Mouse (Mus musculus): Measurements from ENCODE around the gene Madd.

Gene Madd

DNA sequence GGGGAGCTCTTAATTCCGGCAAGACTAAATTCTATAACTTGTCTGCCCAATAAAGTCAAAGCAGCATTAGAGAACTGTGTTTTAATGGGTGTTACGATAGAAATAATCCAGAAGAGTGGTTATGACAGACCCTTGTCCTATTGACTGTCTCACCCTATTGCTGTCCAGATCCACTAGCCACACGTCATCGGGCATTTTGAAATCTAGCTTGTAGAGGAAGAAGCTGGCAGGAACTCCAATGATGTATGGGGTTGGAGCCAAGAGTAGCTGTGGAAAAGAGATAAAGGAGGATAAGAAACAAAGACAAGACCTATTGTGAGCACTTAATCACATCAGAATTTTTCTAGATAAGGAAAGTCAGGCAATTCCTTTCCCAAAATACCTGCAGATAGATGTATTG lies 8.1 kb downstream of the Madd start:
- DNase-seq (ENCODE audit: low spot score) = no peak

DNA sequence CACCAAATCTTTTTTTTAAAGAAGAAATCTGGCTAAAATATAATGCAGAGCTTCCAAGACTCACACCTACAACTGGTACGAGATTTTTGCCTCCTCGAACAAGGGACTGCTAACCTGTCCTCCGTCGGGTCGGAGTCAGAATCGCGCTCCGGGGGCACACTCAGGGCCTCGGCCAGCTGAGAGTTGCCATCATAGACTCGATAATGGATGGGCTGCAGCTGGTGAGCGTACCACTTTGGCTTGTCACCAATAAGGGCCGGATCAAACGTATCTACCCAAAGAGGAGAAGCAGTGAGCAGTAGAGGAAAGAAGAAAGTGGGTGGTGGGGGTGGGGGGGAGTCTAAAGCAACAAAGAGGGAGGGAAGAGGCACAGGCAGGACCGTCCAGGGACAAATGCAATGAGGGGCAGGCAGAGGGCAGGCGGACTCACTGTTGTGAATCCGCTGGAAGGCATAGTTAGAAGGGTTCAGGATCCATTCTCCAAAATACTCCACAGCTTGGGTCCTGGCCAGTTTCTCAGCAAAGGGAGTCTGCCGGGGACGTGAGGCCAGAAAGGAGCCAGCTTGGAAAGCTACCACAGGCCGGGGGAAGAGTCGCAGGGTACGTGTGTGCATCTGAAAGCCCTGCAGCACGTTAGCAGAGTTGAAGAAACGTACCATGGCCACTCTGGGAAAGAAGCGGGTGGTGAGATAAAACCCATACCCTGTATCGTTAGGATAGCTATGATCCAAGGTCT lies 13.9 kb downstream of the Madd start:
- DNase-seq (ENCODE audit: low spot score) = no peak

DNA sequence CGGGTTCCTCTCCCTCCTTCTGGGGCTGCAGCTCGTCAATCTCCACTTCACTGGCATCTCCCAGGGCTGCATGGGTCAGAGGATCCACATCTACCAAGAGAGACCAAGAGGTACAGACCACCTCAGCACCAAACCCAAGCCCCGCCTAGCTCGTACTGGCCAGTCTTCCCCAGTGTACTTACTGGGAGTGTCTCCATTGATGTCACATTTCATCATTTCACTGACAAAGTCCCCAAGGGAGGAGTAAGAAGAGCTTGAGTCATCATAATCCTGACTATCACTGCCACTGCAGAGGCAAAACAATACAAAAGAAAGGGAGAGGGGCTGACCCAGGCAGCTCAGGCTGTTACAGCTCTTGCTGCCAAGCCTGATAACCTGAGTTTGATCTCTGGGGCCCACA lies 16.0 kb downstream of the Madd start:
- no peak for DNase-seq (ENCODE audit: low spot score)

DNA sequence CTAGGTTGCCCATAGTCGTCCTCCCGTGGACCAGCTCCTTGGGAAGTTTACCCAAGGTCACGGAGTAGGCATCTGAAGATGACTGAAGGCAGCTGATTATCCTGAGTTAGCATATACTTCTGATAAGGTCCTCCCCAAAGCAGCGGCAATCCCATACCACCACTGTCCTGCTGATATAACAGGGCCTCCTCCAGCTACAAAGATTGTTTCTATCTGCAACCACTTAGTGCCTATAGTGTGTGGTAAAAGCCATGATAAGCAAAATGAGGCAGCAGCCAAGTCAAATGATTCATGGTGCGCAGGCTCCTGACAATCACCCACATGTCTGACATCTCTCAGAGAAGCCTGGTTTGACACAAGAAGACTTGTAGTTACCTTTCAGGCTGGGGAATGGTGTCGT lies 18.6 kb downstream of the Madd start:
- no peak for DNase-seq (ENCODE audit: low spot score)

DNA sequence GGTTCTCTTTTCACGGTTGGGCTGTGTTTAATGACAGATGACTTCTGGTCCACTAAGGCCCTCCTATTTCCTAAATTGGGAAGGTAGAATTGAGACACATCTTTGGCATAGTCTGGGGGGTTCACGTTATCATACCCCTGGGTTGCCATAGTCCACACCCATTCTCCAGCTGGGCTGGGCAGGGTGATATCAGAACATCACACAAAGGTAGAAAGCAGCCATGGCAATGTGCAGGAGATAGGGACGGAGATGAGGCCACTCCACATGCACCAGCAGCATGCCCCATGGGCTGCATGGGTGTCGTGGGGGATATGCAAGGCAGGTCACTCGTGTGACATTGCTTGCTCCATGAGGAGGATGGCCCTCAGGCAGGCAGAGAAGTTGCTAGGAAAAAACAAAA lies 20.1 kb downstream of the Madd start:
- DNase-seq (ENCODE audit: low spot score) = no peak

DNA sequence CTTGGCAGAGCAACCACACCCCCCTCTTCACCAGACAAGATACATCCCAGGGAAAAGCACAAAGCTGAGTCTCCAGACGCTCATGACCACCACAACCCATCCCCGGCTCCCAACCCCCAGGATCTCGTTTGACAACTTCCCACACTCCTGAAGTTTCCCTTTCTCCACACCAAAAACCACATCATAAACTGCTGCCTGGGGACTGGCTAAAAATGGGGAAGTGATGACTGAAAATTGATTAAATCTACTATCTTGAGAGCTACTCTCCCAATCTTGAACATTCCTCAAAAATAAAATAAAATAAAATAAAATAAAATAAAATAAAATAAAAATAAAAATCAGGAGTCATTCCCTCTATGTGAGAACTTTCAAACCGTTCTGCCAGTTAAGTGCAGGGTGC lies 20.7 kb downstream of the Madd start:
- DNase-seq (ENCODE audit: low spot score) = no peak

DNA sequence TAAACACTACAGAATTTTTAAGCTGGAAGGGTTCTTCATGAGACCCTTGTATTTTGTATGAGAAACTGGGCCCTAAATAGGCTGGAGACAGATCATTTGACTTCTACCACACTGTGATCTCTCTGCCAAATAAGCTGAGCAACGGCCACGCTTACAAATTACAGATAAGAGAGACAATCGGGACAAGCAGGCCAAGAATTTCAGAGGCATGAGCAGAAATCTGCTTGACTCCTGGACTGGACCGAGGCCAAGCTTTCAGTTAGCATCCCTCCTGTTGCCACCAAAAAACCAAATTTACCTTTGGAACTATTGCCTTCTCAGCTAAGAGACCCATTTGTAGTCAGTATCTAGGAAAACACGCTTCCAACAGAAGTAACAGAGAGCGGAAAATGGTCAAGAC lies 23.0 kb downstream of the Madd start:
- no peak for DNase-seq (ENCODE audit: low spot score)

DNA sequence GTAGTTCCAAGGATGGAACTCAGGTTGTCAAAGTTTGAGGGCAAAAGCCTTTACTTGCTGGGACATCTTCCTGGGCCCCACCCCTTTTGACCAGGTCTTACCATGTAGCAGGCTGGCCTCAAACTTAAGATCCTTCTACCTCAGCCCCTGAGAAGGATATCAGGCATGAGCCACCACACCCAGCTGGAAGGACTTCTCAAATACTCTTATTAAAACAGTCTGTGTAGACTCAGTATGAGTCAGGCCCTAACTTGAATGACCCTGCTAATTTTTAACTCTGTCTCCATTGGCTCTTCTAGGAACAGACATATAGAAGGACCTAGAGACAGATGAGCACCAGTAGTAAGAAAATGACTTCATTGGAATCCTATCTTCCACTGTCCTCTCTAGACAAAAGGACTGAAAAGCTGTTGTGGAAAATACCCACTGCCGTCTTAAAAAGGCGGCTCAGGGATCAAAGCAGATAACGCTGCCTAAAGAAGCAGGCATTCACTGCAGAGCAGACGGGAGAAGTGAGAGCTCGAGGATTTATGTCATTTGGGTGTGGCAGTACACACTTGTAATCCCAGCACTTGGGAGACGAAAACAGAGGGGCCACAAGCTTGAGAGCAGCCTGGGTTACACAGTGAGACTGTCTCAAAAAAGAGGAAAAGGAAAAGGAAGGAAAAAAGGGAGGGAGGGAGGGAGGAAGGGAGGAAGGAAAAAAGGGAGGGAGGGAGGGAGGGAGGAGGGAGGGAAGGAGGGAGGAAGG lies 26.5 kb downstream of the Madd start:
- no peak for DNase-seq (ENCODE audit: low spot score)

DNA sequence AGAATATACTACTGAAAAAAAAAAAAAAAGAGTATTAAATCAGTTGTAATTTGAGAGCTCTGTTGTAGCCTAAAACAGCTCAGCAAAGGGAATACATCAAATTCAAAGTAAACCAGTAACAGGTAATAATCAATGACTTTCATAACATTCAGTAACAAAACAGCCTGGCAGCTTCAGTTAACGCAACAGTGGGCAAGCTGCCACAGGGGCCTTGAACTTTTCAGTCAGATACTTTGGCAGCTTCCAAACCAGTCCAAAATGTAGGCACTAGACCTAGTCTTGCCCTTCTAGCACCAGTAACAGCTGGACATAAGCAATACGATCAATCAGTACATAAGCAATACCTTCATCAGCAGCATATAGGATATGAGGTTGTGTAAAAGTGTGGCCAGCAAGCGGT lies 29.5 kb downstream of the Madd start:
- no peak for DNase-seq (ENCODE audit: low spot score)

DNA sequence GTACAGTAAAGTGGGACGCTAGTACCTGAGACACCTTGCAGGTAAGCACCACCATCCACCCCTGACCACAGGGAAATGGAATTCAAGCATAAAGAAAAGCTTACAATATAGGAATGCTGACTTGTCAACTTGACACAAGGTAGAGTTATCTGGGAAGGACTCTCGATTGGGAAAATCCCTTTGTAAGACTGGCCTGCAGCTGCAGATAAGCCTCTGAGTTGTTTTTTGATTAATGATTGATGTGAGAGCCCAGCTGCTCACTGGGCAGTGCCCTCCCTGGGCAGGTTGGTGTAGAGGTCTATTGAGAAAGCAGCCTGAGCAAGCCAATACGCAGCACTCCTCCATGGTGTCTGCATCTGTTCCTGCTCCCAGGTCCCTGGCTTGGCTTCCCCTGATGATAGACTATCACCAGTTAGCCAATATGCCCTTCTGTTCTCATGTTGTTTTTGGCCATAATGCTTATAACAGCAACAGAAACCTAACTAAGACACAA lies 30.7 kb downstream of the Madd start:
- DNase-seq (ENCODE audit: low spot score) = no peak

DNA sequence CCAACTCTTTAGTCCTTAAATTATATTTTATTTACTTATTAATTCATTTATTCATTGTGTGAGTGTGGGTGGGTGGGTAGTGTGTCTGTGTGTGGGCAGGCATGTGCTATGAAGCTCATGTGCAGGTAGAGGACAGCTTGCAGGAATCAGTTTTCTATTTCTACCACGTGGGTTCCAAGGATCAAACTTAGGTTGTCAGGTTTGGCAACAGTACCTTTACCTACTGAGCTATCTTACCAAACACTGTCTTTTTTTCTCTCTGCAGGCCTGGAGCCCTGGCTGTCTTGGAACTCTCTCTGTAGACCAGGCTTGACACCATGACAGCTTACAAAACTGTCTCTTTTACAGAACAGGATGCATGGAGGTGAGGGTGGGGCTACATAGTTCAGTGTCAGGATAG lies 32.3 kb downstream of the Madd start:
- no peak for DNase-seq (ENCODE audit: low spot score)

DNA sequence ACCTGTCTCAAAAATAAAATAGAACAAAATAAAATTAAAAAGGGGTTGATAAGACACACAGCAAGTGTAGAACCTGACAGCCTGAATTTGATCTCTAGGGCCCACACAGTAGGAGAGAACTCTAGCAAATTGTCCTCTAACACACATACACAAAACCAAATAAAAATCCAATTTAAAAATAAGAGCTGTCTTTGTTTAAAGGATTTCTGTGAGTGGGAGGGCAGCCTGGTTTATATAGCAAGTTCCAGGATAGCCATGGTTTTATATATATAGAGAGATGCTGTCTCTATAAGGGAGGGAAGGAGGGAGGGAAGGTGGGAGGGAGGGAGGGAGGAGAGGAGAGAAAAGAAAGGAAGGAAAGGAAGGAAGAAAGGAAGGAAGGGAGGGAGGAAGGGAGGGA lies 35.5 kb downstream of the Madd start:
- DNase-seq (ENCODE audit: low spot score) = no peak

DNA sequence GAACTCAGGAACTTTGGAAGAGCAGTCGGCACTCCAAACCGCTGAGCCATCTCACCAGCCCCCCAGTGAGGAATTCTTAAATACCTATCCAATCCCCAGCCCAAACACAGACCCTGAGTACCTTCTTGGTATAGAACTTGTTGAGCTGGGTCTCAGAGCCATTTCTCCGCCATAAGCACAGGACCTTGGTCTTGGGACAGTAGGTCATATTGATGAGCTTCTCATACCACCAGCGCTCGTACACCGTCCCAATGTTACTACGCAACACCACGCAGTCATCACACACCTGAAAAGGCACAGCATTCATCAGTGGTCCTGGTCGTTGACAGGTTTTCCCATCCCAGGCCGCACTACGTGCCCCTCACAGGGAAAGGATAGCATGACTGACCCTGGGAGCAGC lies 40.2 kb downstream of the Madd start:
- DNase-seq (ENCODE audit: low spot score) = no peak

DNA sequence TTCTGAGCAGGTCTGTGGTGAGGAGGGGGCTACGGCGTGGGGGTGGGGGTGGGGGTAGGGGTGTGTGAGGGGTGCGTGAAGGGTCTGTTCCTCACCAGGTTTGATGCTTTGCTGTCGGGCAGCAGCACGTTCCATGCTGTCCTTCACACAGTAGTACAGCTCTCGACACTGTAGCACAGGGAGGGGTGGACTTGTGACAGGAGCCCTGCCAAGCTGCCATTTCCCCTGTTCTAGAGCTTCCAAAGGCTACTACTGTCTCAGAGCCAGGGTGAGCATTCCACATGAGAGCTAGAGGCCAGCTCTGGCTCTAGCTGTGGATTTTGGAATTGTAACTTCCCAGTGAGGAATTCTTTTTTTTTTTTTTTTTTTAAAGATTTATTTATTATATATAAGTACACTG lies 40.7 kb downstream of the Madd start:
- DNase-seq (ENCODE audit: low spot score) = no peak

DNA sequence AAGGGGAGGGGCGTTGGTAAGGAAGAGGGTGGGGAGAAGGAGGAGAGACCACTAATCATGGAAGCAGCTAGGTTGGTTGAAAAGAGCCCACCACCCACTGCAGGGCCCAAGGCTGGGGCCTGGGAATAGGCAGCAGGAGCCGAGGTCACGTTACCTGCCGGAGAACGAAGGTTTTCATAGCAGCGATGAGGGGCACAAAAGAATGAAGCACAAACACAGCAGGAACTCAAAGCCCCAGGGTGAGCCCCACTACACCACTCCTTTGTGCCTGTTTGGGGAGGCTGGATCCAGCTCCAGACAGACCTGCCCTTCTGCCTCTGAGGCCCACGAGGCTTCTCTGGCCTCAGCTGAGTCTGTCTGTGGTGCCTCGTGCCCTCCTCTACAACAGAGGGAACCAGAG lies 43.9 kb downstream of the Madd start:
- no peak for DNase-seq (ENCODE audit: low spot score)

DNA sequence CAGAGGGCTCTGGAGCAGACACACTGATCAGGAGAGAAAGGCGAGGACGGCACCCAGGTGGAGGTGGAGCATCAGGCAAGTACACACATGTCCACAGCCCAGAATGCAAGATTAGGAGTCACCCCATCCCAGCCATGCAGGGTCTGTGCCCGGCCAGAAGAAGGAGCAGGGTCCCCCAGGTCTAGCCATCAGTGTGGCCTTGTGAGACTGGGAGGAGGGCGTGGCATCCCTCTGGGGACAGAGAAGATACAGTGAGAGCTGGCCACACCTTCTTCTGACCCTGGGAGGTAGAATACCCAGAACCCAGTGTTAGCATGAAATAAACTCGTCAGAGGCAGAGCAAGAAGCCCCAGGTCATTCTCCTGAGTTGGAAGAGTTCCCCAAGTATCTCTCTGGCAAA lies 44.3 kb downstream of the Madd start:
- DNase-seq (ENCODE audit: low spot score) = no peak

DNA sequence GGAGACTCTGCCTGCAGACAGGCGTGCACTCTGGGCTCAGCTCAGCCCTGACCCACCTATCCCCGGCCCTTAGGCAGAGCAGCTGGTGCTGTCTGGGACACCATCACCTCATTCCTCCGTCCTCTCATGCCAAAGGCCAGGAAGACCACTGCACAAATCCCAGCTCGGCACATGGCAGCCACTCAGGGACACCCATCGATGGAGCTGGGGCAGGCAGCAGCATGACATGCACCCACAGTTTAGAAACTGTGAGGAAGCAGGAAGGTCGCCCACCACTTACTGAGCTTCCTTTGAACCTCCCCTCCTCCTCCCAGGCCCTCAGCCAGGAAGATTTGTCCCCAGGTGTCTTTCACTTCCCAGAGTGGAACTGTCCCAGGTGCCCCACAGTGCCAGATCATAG lies 46.2 kb downstream of the Madd start:
- no peak for DNase-seq (ENCODE audit: low spot score)

DNA sequence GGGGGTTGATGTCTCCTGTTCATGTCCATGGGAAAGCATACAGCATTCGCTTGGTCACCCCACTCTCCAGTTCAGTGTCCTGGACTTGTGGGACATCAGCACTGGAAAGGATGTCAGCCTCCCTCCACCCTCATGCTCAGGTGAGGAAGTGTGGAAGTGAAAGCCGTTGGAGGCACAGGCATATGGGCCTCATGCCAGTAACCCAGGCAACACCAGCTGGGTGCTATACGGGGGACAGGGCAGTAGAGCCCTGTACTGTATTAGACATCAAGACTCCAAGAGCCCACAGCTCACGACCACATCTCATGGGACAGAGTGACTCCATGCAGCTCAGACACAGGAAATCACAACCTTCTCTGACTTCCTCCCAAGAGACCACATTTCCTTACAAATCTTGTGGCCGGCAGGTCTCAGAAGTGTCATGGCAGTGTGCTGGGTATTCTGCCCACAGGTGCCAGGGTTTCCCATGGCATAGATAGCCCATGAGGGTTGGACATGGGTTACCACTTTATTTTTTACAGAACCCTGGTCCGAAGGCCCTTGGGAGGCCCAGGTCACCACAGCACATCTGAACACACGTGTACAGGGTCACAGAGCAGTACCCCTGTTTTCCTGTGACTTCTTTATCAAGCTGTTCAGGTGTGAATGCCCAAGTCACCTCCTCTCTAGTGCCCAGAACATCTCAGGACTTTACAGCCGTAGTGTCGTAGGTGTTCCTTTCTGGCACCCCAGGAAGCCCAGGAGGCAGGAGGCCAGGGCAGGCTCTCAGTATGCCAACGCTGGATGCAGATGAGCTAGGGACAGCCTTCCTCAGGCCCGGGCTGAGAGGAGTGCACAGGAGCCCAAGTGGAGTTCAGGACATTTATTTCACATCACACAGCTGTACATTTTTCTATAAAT lies 46.9 kb downstream of the Madd start:
- no peak for DNase-seq (ENCODE audit: low spot score)

DNA sequence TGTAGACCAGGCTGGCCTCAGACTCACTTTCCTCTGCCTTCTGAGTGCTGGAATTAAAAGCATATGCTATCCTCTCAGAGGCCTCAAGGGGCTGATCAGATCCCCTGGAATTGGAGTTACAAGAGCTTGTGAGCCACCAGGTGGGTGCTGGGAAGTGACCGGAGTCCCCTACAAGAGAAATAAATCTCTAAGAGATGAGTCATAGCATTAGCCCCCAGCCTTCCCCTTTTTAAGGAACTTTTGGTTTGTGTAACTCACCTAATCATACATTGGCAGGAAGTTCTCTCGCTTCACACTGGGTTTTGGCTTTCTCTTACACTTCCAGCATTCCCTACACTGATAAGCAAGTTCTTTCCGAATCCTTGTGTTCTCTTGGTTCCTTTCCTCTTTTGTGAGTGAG lies 51.6 kb downstream of the Madd start:
- no peak for DNase-seq (ENCODE audit: low spot score)

DNA sequence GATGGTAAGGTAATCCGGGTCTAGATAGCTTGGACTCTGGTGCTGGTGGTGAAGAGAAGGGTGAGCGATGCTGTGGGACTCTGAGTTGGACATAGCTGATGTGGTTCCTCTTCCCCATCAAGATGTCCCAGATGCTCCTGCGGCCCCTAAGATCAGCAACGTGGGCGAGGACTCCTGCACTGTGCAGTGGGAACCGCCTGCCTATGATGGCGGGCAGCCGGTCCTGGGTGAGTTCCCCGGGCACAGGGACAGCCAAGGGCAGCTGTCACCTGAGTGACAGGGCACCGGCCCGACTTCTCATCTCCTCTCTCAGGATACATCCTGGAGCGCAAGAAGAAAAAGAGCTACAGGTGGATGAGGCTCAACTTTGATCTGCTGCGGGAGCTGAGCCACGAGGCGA lies 52.4 kb downstream of the Madd start:
- no peak for DNase-seq (ENCODE audit: low spot score)

DNA sequence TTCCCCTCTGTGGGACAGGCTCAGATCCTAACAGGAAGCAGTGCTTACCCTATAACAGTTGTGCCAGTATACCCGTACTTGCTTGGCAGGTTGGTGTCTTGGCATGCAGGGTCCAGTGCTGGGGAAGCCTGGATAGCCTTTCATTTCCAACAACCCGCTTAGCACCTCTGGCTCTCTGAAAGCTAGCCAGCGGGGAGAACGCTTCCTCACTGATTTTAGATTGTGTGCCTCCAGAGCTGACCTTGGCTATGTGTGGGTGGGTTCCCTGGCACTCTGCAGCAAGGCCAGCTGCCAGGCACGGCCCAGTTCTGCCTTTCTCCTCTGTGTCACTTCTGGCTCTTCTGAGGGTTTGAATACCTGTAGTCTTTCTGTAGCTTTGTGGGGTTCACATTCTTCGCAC lies 53.5 kb downstream of the Madd start:
- no peak for DNase-seq (ENCODE audit: low spot score)

DNA sequence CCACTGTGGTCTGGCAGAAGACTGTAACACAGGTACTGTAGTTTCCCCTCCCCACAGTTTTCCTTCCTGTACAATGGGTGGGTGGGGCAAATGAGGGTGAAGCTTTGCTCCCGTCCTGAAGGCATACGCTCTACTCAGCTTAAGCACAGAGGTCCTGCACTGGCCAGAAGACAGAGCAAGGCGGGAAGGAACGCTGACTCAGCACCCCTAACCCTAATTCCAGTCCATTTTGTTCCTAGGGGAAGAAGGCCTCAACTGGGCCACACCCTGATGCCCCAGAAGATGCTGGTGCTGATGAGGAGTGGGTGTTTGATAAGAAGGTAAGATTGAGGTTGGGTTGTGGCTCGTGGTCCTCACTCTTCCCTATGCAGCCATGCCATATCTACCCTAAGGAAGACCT lies 54.9 kb downstream of the Madd start:
- no peak for DNase-seq (ENCODE audit: low spot score)

DNA sequence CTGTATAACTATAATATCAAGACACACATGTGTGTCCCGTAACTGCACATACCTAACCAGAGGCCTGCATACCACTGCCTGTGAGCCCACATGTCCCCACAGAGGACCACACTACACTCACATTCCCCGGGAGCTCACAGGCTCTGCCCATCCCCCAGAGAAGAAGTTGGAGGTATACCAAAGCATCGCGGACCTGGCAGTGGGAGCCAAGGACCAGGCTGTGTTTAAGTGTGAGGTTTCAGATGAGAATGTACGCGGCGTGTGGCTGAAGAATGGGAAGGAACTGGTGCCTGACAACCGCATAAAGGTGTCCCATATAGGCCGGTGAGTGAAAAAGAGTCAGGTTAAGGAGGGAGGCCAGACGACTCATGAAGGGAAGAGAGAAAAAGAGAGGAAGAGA lies 58.5 kb downstream of the Madd start:
- no peak for DNase-seq (ENCODE audit: low spot score)

All from ovary, postnatal 10 days (tissue).